Mouse (Mus musculus): ENCODE data around the gene Polr3f. TPM values are rescaled to one million over a fixed set of nuclear protein-coding genes. Genes with fewer than 3 reads are reported as not detected.
A peak's percentile ranks its signal among the peaks of the same experiment; 100 is the strongest.

Polr3f gene
- total RNA-seq (2015) (17.9 and 18.9 TPM in 2 replicates), total RNA-seq (2017) (19.9 and 29.1 TPM in 2 replicates)

GRCm38 (mm10) chr2:144526981-144527820 is at the start of gene Polr3f, which contains the start of gene Dzank1:
TSS of gene Polr3f (plus strand) at chr2:144527718.
TSS of gene Dzank1 (minus strand) at chr2:144527414.
- peak; percentile 98 for ATAC-seq (replicated peaks; ENCODE audit: poor library complexity)

DNA sequence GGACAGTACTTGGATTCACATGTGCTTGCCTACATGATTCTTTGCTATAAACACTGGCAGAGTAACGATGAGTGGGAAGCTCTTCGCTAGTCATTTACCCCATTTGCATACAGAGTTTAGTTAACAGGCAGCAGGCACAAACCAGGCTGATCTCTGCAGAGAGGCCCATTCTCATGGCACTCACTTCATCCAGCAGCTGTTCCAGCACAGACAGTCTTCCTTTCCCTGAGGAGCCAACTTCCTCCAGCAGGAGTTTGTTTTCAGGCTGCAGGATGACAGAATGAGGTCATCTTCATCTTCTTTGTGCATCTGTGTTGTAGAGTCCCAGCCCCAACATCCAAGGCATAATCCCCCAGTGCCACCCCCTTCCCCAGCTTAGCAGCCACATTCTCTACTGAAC is 48.1 kb upstream of the Polr3f start:
- no peak for ATAC-seq (replicated peaks; ENCODE audit: poor library complexity)

GRCm38 (mm10) chr2:144484084-144484483 is 43.4 kb upstream of the Polr3f start:
- ATAC-seq (replicated peaks; ENCODE audit: poor library complexity) = no peak

DNA sequence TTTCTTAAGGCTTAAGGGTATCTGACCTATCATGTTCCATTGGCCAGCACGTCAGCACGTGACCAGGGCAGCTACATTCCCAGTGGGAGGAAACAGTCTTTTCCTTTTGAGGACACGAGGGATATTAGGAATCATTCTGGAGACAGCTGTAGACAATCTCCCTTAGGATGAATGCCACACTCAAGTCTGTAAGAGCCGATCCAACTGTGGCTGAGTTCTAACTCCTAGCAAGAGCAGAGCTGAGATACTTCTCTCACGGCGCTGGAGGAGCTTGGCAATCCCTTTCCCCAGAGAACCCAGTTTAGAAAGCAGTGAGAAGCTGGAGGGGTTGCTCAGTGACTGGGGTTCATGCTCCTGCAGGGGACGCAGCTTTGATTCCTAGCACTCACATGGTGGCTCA is 42.1 kb upstream of the Polr3f start:
- ATAC-seq (replicated peaks; ENCODE audit: poor library complexity) = no peak

GRCm38 (mm10) chr2:144487476-144487875 is 40.0 kb upstream of the Polr3f start:
- no peak for ATAC-seq (replicated peaks; ENCODE audit: poor library complexity)

GRCm38 (mm10) chr2:144489342-144489741 is 38.2 kb upstream of the Polr3f start:
- ATAC-seq (replicated peaks; ENCODE audit: poor library complexity) = no peak

DNA sequence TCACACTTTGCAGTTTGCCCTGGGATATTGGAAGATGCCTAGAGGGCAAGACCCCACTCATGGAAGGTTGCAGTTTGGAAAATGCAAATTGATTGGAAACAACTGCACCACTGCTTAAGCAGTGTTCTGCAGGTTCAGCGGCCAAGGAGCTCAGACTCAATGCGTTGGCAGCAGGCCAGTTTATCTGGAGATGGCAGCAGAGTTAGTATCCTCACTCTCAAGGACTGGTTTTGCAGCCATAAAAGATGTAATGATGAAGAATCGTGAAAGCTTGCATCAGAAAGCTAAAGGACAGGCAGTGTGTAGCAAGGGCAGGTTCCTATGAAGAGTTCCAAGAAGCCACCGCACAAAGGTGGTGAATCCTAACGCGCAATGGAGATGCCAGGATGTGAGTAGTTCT is 25.4 kb upstream of the Polr3f start:
- no peak for ATAC-seq (replicated peaks; ENCODE audit: poor library complexity)

GRCm38 (mm10) chr2:144514619-144515018 is 12.9 kb upstream of the Polr3f start:
- no peak for ATAC-seq (replicated peaks; ENCODE audit: poor library complexity)

DNA sequence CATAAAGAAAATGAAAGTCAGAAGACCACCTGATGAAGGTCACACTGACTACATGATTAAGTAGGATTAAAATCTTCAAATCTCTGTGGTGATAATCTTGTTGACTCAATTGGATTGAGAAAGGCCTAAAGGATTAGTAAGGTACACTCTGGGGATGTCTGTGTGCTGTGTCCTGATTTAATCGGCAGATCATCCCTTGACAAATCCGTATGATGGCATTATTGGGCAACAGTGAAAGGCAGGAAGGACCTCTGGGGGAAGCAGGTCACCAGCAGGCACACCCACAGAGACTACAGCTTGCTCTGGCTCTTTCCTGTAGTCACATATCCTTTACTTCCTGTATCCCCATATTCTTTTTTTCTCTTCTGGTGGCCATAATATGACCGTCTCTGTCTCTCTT is 7.7 kb upstream of the Polr3f start:
- ATAC-seq (replicated peaks; ENCODE audit: poor library complexity) = no peak

DNA sequence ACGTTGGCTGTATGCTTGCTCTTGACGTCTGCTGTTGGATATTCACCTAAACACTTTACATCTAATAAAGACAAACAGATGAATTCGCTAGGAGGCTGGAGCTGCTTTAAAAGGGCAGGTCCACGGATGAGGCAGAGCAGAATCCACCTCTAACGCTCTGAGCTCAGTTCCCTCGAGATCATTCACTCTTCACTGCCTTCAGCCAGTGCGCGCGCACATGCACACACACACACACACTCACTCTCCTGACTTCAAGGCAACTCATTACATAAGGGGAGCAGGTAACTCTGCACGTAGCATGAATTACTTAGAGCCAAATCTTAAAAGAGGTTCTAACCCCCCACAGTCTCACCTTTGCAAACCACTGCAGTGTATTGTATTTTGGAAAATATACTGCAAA is 1.7 kb upstream of the Polr3f start:
- ATAC-seq (replicated peaks; ENCODE audit: poor library complexity) = no peak

- peak; percentile 30 for ATAC-seq (replicated peaks; ENCODE audit: poor library complexity)
Measured at GRCm38 (mm10) chr2:144527821-144528174, 280 bp downstream of the Polr3f start.

DNA sequence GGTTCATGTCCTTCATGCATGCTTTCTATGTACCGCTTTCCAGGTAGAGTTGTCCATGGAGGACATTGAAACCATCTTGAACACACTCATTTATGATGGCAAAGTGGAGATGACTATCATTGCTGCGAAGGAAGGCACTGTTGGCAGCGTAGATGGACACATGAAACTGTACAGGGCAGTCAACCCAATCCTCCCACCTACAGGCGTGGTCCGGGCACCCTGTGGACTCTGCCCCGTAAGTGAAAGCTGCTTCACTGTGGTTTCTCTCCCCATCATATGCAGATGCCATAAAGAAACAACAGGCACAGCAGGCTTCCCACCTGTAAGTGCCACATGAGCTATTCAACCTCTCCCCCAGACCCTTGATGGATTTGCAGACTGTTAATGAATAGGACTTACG is 9.6 kb downstream of the Polr3f start:
- no peak for ATAC-seq (replicated peaks; ENCODE audit: poor library complexity)

- peak; percentile 80 for ATAC-seq (replicated peaks; ENCODE audit: poor library complexity)
Measured at GRCm38 (mm10) chr2:144541246-144541645, 13.7 kb downstream of the Polr3f start.

DNA sequence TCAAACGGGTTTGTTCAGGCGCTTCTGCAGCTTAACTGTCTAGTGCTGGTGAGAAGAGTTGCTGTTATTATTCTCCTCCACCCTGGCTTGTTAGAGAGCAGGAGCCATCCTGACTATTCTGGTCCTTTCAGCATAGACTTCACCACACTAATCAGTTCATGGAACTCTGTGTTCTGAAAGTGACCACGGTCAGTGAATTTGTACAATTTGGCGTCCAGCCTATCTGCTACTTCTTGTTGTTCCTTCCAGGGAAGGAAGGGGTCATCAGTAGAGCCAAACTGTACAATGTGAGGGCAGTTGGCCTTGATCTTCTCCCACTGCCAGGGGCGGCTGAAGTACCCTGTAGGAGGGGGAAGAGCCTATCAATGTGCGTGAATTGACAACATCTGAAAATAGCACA is 16.2 kb downstream of the Polr3f start:
- ATAC-seq (replicated peaks; ENCODE audit: poor library complexity) = no peak

DNA sequence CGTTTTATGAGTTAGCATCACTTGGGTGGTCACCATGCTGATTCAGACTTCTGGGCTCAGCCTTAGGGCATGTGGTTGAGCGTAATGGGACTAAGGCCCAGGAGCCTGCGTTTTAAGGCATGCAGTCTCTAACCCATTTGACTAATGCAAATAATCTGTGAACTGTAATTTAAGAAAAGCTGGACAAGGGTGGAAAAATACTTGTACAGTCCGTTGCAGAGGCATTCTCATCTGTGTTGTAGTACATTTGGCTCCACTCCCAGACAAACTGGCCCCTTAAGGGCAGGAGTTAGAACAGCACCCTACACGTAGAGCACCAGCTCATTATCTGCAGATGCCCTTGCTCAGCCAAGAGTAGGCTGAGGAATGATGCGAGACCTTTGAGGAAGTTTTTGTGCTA is 17.1 kb downstream of the Polr3f start:
- ATAC-seq (replicated peaks; ENCODE audit: poor library complexity) = no peak

DNA sequence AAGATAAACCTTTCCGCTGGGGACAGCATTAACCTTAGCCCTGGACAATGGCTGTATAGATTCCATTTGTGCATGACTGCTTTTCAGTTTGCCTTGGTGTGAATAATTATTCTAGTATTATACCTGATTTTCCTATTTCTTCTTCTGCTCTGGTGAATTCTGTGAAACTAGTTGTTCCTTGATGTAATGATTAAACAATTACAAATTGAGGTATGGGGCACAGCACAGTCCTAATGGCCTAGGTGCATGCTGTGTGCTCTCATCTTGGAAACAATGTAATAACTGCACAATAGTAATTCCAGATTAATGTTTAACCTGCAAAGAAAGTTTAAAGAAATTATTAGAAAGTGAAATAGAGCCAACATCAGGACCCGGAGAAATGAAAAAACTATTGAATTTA is 17.5 kb downstream of the Polr3f start:
- no peak for ATAC-seq (replicated peaks; ENCODE audit: poor library complexity)

GRCm38 (mm10) chr2:144545481-144545880 is 18.0 kb downstream of the Polr3f start:
- no peak for ATAC-seq (replicated peaks; ENCODE audit: poor library complexity)

GRCm38 (mm10) chr2:144547559-144547958 is 20.0 kb downstream of the Polr3f start:
- ATAC-seq (replicated peaks; ENCODE audit: poor library complexity) = no peak

DNA sequence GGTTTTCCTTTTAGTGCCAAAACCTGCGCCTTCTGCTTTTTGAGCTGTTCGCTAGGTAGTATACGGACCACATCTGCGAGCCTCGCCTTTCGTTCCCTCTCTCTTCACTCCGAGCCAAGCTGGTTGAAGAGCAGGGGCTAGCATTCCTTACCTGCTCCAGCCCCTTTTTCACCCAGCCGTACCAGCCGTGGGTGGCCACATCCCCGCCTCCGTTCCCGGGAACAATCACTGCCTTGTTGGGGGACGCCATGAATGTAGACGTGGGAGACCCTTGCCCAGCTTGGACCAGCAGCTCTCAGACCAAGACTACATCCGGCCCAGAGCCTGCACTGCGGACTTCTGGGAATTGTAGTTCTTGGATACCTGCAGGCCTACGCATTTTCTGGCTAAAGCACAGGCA is 23.0 kb downstream of the Polr3f start, which contains the start of gene Rbbp9:
Gene Rbbp9 (minus strand): TSS at position 341 of the 400 bp plus-strand sequence.
- peak; percentile 82 for ATAC-seq (replicated peaks; ENCODE audit: poor library complexity)

GRCm38 (mm10) chr2:144553905-144554304 is 26.4 kb downstream of the Polr3f start:
- no peak for ATAC-seq (replicated peaks; ENCODE audit: poor library complexity)

GRCm38 (mm10) chr2:144555286-144555819 is 27.8 kb downstream of the Polr3f start:
- peak; percentile 25 for ATAC-seq (replicated peaks; ENCODE audit: poor library complexity)

DNA sequence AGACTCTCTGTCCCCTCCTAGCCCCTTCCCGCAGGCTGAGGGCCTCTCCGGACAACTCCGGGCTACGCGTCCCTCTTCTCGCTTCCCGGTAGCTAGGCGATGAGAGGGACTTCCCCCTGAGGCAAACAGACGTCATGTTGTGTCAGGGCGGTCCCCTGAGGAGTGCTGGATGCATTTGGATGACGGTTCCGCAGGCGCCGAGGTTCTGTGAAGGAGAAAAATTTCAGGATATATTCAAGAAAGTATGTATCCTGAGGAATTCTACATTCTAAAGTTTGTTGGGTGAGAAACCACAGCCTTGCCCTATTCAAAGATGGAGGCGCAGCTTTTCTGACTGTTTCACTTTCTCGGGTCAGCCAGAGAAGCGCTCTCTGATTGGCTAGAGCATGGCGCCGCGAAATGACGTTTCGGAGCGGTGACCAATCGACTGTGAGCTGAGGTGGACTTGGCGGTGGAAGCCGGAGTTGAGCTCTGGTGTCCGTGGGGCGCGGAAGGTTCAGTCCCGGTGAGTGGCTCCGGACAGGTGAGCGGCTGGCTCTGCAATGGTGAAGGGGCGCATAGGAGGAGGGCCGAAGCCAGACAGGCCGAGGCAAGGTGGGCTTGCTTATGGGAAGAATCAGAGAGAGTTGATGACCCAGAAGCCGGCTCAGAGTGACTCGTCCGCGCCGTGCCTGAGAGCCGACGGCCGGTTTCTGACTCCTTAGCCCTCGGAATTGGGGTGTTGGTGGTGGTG is 28.5 kb downstream of the Polr3f start, which contains the start of gene Sec23b:
Gene Sec23b (plus strand): TSS at position 410 of the 733 bp plus-strand sequence.
- peak; percentile 92 for ATAC-seq (replicated peaks; ENCODE audit: poor library complexity)
